Comparison of ENCODE assay signal across 8 mouse cellular contexts in the genomic region with DNA sequence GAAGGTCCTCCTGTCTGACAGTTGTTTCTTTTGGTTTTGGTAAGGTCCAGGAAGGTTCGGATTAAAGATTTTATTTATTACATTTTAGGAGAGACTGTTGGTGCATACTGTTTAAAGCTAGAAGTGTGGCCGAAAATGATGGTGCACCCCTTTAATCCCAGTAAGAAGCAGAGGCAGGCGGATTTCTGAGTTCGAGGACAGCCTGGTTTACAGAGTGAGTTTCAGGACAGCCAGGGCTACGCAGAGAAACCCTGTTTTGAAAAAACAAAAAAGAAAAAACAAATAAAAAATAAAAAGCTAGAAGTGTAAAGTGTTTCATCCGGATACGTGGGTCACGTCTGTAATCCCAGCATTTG. TPM values are rescaled to one million over a fixed set of nuclear protein-coding genes. Genes with fewer than 3 reads are reported as not detected.
A peak's percentile ranks its signal among the peaks of the same experiment; 100 is the strongest.
DNase-seq lines count a peak whose midpoint lies in the region; ATAC-seq lines count a peak whose summit lies in the region.

No protein-coding gene starts in this region.

- no peak for ATAC-seq in neural tube, embryonic 11.5 days (ENCODE audit: insufficient read depth, low FRiP score, low TSS enrichment)
- ATAC-seq in liver, embryonic 11.5 days (replicated peaks; ENCODE audit: low FRiP score), result peak; percentile 49
- peak; percentile 20; the same call in 1 of the 2 replicates for ATAC-seq in stomach, embryonic 15.5 days (ENCODE audit: insufficient read depth, low FRiP score, low read depth)

- 0 out of 2 replicates have a peak overlapping the region, but pooled peaks have one; percentile 23 for H3K9ac ChIP-seq in neural tube, embryonic 11.5 days (ENCODE audit: low read length)
- peak overlapping the region; percentile 71 for H3K9ac ChIP-seq in liver, embryonic 11.5 days (ENCODE audit: low read depth, low read length)
- H3K9ac ChIP-seq in stomach, embryonic 15.5 days, result no peak overlapping the region

- peak overlapping the region; percentile 56 for H3K4me3 ChIP-seq in neural tube, embryonic 11.5 days (ENCODE audit: low read depth, low read length)
- peak overlapping the region; percentile 64 for H3K4me3 ChIP-seq in forebrain, embryonic 10.5 days
- peak overlapping the region; percentile 72 for H3K4me3 ChIP-seq in liver, embryonic 11.5 days (ENCODE audit: low read depth, low read length)
- H3K4me3 ChIP-seq in stomach, embryonic 15.5 days (replicated peaks), result peak overlapping the region; percentile 66

- DNase-seq in neural tube, embryonic 11.5 days (ENCODE audit: low spot score), result no peak
- DNase-seq in neural tube, embryonic 10.5 days (ENCODE audit: extremely low spot score, low spot score), result no peak
- no peak for DNase-seq in forebrain, embryonic 10.5 days (ENCODE audit: extremely low spot score, low spot score)
- DNase-seq in liver, embryonic 11.5 days (ENCODE audit: low spot score), result no peak
- DNase-seq in urinary bladder, adult 2 months (ENCODE audit: low spot score), result no peak
- no peak for DNase-seq in frontal cortex, postnatal 10 days (ENCODE audit: low spot score in 2 of 2)
- no peak for DNase-seq in embryo, embryonic 11 days

- no peak overlapping the region for H3K27ac ChIP-seq in neural tube, embryonic 11.5 days (ENCODE audit: low read depth, low read length)
- H3K27ac ChIP-seq in forebrain, embryonic 10.5 days, result peak overlapping the region; percentile 72
- peak overlapping the region; percentile 52 for H3K27ac ChIP-seq in liver, embryonic 11.5 days (ENCODE audit: low read depth, low read length)
- H3K27ac ChIP-seq in stomach, embryonic 15.5 days, result peak overlapping the region; percentile 48

- 37% methylated on average over 8 of the region's 8 CpGs for WGBS in neural tube, embryonic 11.5 days
- WGBS in forebrain, embryonic 10.5 days, result 39% methylated on average over 8 of the region's 8 CpGs
- whole genome bisulfite sequencing in liver, embryonic 11.5 days, result 23% methylated on average over 8 of the region's 8 CpGs
- WGBS in stomach, embryonic 15.5 days, result 32% methylated on average over 8 of the region's 8 CpGs

- no peaks in the 10 kb centered on the region for H3K36me3 ChIP-seq in neural tube, embryonic 11.5 days (ENCODE audit: control insufficient read depth, insufficient read depth, low read length)
- peaks cover 16% of the 10 kb centered on the region for H3K36me3 ChIP-seq in forebrain, embryonic 10.5 days (replicated peaks)
- H3K36me3 ChIP-seq in liver, embryonic 11.5 days (ENCODE audit: control insufficient read depth, insufficient read depth, low read length), result no peaks in the 10 kb centered on the region
- no peaks in the 10 kb centered on the region for H3K36me3 ChIP-seq in stomach, embryonic 15.5 days

- H3K4me2 ChIP-seq in neural tube, embryonic 11.5 days (ENCODE audit: low read depth), result peak overlapping the region; percentile 31
- peak overlapping the region; percentile 72 for H3K4me2 ChIP-seq in liver, embryonic 11.5 days
- H3K4me2 ChIP-seq in stomach, embryonic 15.5 days, result peak overlapping the region; percentile 69

- no peaks in the 10 kb centered on the region for H3K27me3 ChIP-seq in neural tube, embryonic 11.5 days (ENCODE audit: control insufficient read depth, insufficient read depth, low read length)
- no peaks in the 10 kb centered on the region for H3K27me3 ChIP-seq in forebrain, embryonic 10.5 days (ENCODE audit: poor library complexity, severe bottlenecking)
- no peaks in the 10 kb centered on the region for H3K27me3 ChIP-seq in liver, embryonic 11.5 days (replicated peaks; ENCODE audit: control insufficient read depth, insufficient read depth, low read length)
- no peaks in the 10 kb centered on the region for H3K27me3 ChIP-seq in stomach, embryonic 15.5 days (replicated peaks)

- H3K4me1 ChIP-seq in neural tube, embryonic 11.5 days (ENCODE audit: control insufficient read depth, insufficient read depth, low read length), result no peaks in the 10 kb centered on the region
- H3K4me1 ChIP-seq in forebrain, embryonic 10.5 days, result peaks cover 4% of the 10 kb centered on the region
- no peaks in the 10 kb centered on the region for H3K4me1 ChIP-seq in liver, embryonic 11.5 days (replicated peaks; ENCODE audit: control insufficient read depth, insufficient read depth, low read length)
- H3K4me1 ChIP-seq in stomach, embryonic 15.5 days, result no peaks in the 10 kb centered on the region

- H3K9me3 ChIP-seq in neural tube, embryonic 11.5 days (ENCODE audit: control insufficient read depth, low read length), result no peaks in the 10 kb centered on the region
- H3K9me3 ChIP-seq in forebrain, embryonic 10.5 days, result no peaks in the 10 kb centered on the region
- H3K9me3 ChIP-seq in liver, embryonic 11.5 days (ENCODE audit: control insufficient read depth, low read length), result no peaks in the 10 kb centered on the region
- no peaks in the 10 kb centered on the region for H3K9me3 ChIP-seq in stomach, embryonic 15.5 days

RNA-seq across cellular contexts. Expression of a gene that starts 0.3 kb away (rescaled TPM):
- polyA plus RNA-seq in neural tube, embryonic 11.5 days (2014; fragmentation: Nextera tagmentation; extraction: Ambion mirVana), result 71.8 and 73.2 TPM in 2 replicates
- 53.5 and 53.7 TPM in 2 replicates for polyA plus RNA-seq in forebrain, embryonic 10.5 days (2016; fragmentation: Nextera tagmentation; extraction: Ambion mirVana)
- 43.2 and 44.0 TPM in 2 replicates for polyA plus RNA-seq in liver, embryonic 11.5 days (2014; fragmentation: Nextera tagmentation; extraction: Ambion mirVana)
- 45.7 and 47.5 TPM in 2 replicates for polyA plus RNA-seq in stomach, embryonic 15.5 days (2015; fragmentation: Nextera tagmentation; extraction: Ambion mirVana)
- polyA plus RNA-seq in urinary bladder, adult 2 months (2012; rRNA removed), result 23.0 and 28.6 TPM in 2 replicates

RNA-seq across cellular contexts. Expression of a gene that starts 17.6 kb away (rescaled TPM):
- 0.23 and 0.72 TPM in 2 replicates for polyA plus RNA-seq in neural tube, embryonic 11.5 days (2014; fragmentation: Nextera tagmentation; extraction: Ambion mirVana)
- polyA plus RNA-seq in forebrain, embryonic 10.5 days (2016; fragmentation: Nextera tagmentation; extraction: Ambion mirVana), result 0.15 and 0.27 TPM in 2 replicates
- 0.12 TPM in 1 of 2 replicates, not detected in the other for polyA plus RNA-seq in liver, embryonic 11.5 days (2014; fragmentation: Nextera tagmentation; extraction: Ambion mirVana)
- 0.30 and 0.67 TPM in 2 replicates for polyA plus RNA-seq in stomach, embryonic 15.5 days (2015; fragmentation: Nextera tagmentation; extraction: Ambion mirVana)
- 0.52 and 0.59 TPM in 2 replicates for polyA plus RNA-seq in urinary bladder, adult 2 months (2012; rRNA removed)

RNA-seq across cellular contexts. Expression of a gene that starts 21.1 kb away (rescaled TPM):
- polyA plus RNA-seq in neural tube, embryonic 11.5 days (2014; fragmentation: Nextera tagmentation; extraction: Ambion mirVana), result 105 and 116 TPM in 2 replicates
- 142 and 161 TPM in 2 replicates for polyA plus RNA-seq in forebrain, embryonic 10.5 days (2016; fragmentation: Nextera tagmentation; extraction: Ambion mirVana)
- polyA plus RNA-seq in liver, embryonic 11.5 days (2014; fragmentation: Nextera tagmentation; extraction: Ambion mirVana), result 146 and 164 TPM in 2 replicates
- polyA plus RNA-seq in stomach, embryonic 15.5 days (2015; fragmentation: Nextera tagmentation; extraction: Ambion mirVana), result 96.0 and 102 TPM in 2 replicates
- 22.9 and 28.2 TPM in 2 replicates for polyA plus RNA-seq in urinary bladder, adult 2 months (2012; rRNA removed)

RNA-seq across cellular contexts. Expression of a gene that starts 25.2 kb away (rescaled TPM):
- polyA plus RNA-seq in neural tube, embryonic 11.5 days (2014; fragmentation: Nextera tagmentation; extraction: Ambion mirVana), result 453 and 468 TPM in 2 replicates
- 449 TPM in 2 replicates for polyA plus RNA-seq in forebrain, embryonic 10.5 days (2016; fragmentation: Nextera tagmentation; extraction: Ambion mirVana)
- 385 and 481 TPM in 2 replicates for polyA plus RNA-seq in liver, embryonic 11.5 days (2014; fragmentation: Nextera tagmentation; extraction: Ambion mirVana)
- polyA plus RNA-seq in stomach, embryonic 15.5 days (2015; fragmentation: Nextera tagmentation; extraction: Ambion mirVana), result 449 and 538 TPM in 2 replicates
- polyA plus RNA-seq in urinary bladder, adult 2 months (2012; rRNA removed), result 328 and 503 TPM in 2 replicates

RNA-seq across cellular contexts. Expression of a gene that starts 30.1 kb away (rescaled TPM):
- 2.7 and 3.1 TPM in 2 replicates for polyA plus RNA-seq in neural tube, embryonic 11.5 days (2014; fragmentation: Nextera tagmentation; extraction: Ambion mirVana)
- 4.3 and 5.0 TPM in 2 replicates for polyA plus RNA-seq in forebrain, embryonic 10.5 days (2016; fragmentation: Nextera tagmentation; extraction: Ambion mirVana)
- 2.6 and 4.3 TPM in 2 replicates for polyA plus RNA-seq in liver, embryonic 11.5 days (2014; fragmentation: Nextera tagmentation; extraction: Ambion mirVana)
- polyA plus RNA-seq in stomach, embryonic 15.5 days (2015; fragmentation: Nextera tagmentation; extraction: Ambion mirVana), result 10.1 and 10.9 TPM in 2 replicates
- polyA plus RNA-seq in urinary bladder, adult 2 months (2012; rRNA removed), result 1.1 and 1.3 TPM in 2 replicates
